Mouse (Mus musculus) cerebellum, adult 8-10 months (tissue): ENCODE data around the gene Klc1.
A peak's percentile ranks its signal among the peaks of the same experiment; 100 is the strongest.
"Not testable (repeated sequence)": the region's sequence is repeated elsewhere in the genome, so short reads cannot be mapped to it uniquely, and the experiment has no call there.

Experiments
- DNase-seq: peaks from one replicate; pipeline ENCODE4 v3.0.0; 2022

Gene Klc1

GRCm38 (mm10) chr12:111758381-111759175 lies at the start of gene Klc1:
TSS of gene Klc1 (plus strand) at chr12:111758849.
- DNase-seq, result peak; percentile 85

GRCm38 (mm10) chr12:111710091-111710490 lies 48.6 kb upstream of the Klc1 start:
- no peak for DNase-seq

GRCm38 (mm10) chr12:111712476-111712875 lies 46.2 kb upstream of the Klc1 start:
- no peak for DNase-seq

GRCm38 (mm10) chr12:111713004-111713651 lies 45.5 kb upstream of the Klc1 start, which contains the start of the genes Bag5 and Apopt1:
TSS of gene Bag5 (minus strand) at chr12:111713257.
TSS of gene Apopt1 (plus strand) at chr12:111713261.
- peak; percentile 88 for DNase-seq

- peak; percentile 11 for DNase-seq
Observed at GRCm38 (mm10) chr12:111713880-111714279, 44.8 kb upstream of the Klc1 start.

GRCm38 (mm10) chr12:111716505-111716904 lies 42.1 kb upstream of the Klc1 start:
- DNase-seq, result no peak

- peak; percentile 66 for DNase-seq
Observed at GRCm38 (mm10) chr12:111718656-111719055, 40.0 kb upstream of the Klc1 start.

- no peak for DNase-seq
Observed at GRCm38 (mm10) chr12:111720222-111720621, 38.4 kb upstream of the Klc1 start.

- peak; percentile 64 for DNase-seq
Observed at GRCm38 (mm10) chr12:111722654-111723053, 36.0 kb upstream of the Klc1 start.

GRCm38 (mm10) chr12:111724638-111725337 lies 33.9 kb upstream of the Klc1 start:
- peak; percentile 70 for DNase-seq

GRCm38 (mm10) chr12:111725338-111726121 lies 33.1 kb upstream of the Klc1 start:
- peak; percentile 44 for DNase-seq

GRCm38 (mm10) chr12:111726122-111726463 lies 32.6 kb upstream of the Klc1 start:
- DNase-seq, result no peak

GRCm38 (mm10) chr12:111727956-111728355 lies 30.7 kb upstream of the Klc1 start:
- no peak for DNase-seq

GRCm38 (mm10) chr12:111731822-111732807 lies 26.5 kb upstream of the Klc1 start:
- DNase-seq, result peak; percentile 90

GRCm38 (mm10) chr12:111732921-111733320 lies 25.7 kb upstream of the Klc1 start:
- no peak for DNase-seq

GRCm38 (mm10) chr12:111734912-111735311 lies 23.7 kb upstream of the Klc1 start:
- DNase-seq, result no peak

- not testable (repeated sequence) for DNase-seq
Observed at GRCm38 (mm10) chr12:111736676-111737075, 22.0 kb upstream of the Klc1 start.

GRCm38 (mm10) chr12:111737370-111737769 lies 21.3 kb upstream of the Klc1 start:
- DNase-seq, result no peak

GRCm38 (mm10) chr12:111738754-111739153 lies 19.9 kb upstream of the Klc1 start:
- DNase-seq, result peak; percentile 71

- DNase-seq, result no peak
Observed at GRCm38 (mm10) chr12:111741338-111741737, 17.3 kb upstream of the Klc1 start.

- no peak for DNase-seq
Observed at GRCm38 (mm10) chr12:111743419-111743818, 15.2 kb upstream of the Klc1 start.
